Mouse (Mus musculus) bone marrow macrophage, adult 2 months (primary cell): ENCODE measurements around the gene Lrba.

Source experiments
- CTCF ChIP-seq: IDR thresholded peaks from 2 replicates; pipeline ENCODE4 v1.5.1; 2012; ENCODE audit warnings: low read depth, mild to moderate bottlenecking, low read length, moderate library complexity
- POLR2A ChIP-seq: IDR thresholded peaks from 2 replicates; pipeline ENCODE4 v1.6.1; 2012; ENCODE audit warnings: mild to moderate bottlenecking, low read depth, low read length, borderline replicate concordance

GRCm38 (mm10) chr3:86426733-86427132 is 202.3 kb downstream of the Lrba start:
- TF ChIP-seq CTCF (no peak), POLR2A (no peak)
